Mouse (Mus musculus) stomach, embryonic 16.5 days (tissue): Measurements from ENCODE around the gene Eif1. TPM values are rescaled to one million over a fixed set of nuclear protein-coding genes. Genes with fewer than 3 reads are reported as not detected.

Experiments
- polyA plus RNA-seq: library from polyadenylated mRNA; unstranded; fragments of >200 nt; fragmentation: Nextera tagmentation; extraction: Ambion mirVana; gene quantifications from 2 replicates; pipeline ENCODE4 v1.2.1, GENCODE M21; 2015

Gene Eif1
- polyA plus RNA-seq, 1 experiment from 2014 or later: 1,638 TPM

Other genes with a start within 250 kb of the Eif1 start
- 0.24 and 0.40 TPM in 2 replicates for gene Krt32, start 231.7 kb upstream of the Eif1 start, polyA plus RNA-seq
- gene Krt35, start 223.6 kb upstream of the Eif1 start, polyA plus RNA-seq: 0.76 and 1.5 TPM in 2 replicates
- gene Krt36, start 214.3 kb upstream of the Eif1 start, polyA plus RNA-seq: 0.44 and 0.75 TPM in 2 replicates
- gene Krt13, start 198.3 kb upstream of the Eif1 start, polyA plus RNA-seq: 1,856 and 2,859 TPM in 2 replicates
- gene Krt15, start 184.0 kb upstream of the Eif1 start, polyA plus RNA-seq: 1,477 and 1,759 TPM in 2 replicates
- 1,141 and 1,514 TPM in 2 replicates for gene Krt19, start 171.2 kb upstream of the Eif1 start, polyA plus RNA-seq
- gene Krt9, start 126.6 kb upstream of the Eif1 start, polyA plus RNA-seq: not detected in 2 replicates
- gene Krt14, start 112.3 kb upstream of the Eif1 start, polyA plus RNA-seq: 46.4 and 67.1 TPM in 2 replicates
- 1.6 and 2.2 TPM in 2 replicates for gene Krt16, start 71.0 kb upstream of the Eif1 start, polyA plus RNA-seq
- 34.0 and 45.6 TPM in 2 replicates for gene Krt17, start 58.9 kb upstream of the Eif1 start, polyA plus RNA-seq
- gene Krt42, start 50.0 kb upstream of the Eif1 start, polyA plus RNA-seq: not detected in 2 replicates
- gene Gast, start 14.5 kb downstream of the Eif1 start, polyA plus RNA-seq: 10.8 and 13.3 TPM in 2 replicates
- gene Hap1, start 36.2 kb downstream of the Eif1 start, polyA plus RNA-seq: 13.2 and 13.5 TPM in 2 replicates
- 247 and 328 TPM in 2 replicates for gene Jup, start 77.9 kb downstream of the Eif1 start, polyA plus RNA-seq
- gene P3h4, start 95.0 kb downstream of the Eif1 start, polyA plus RNA-seq: 56.7 and 62.1 TPM in 2 replicates
- gene Fkbp10, start 95.8 kb downstream of the Eif1 start, polyA plus RNA-seq: 114 and 119 TPM in 2 replicates
- gene Nt5c3b, start 121.9 kb downstream of the Eif1 start, polyA plus RNA-seq: 99.1 and 109 TPM in 2 replicates
- 0.29 and 0.30 TPM in 2 replicates for gene Klhl10, start 122.0 kb downstream of the Eif1 start, polyA plus RNA-seq
- gene Klhl11, start 152.9 kb downstream of the Eif1 start, polyA plus RNA-seq: 7.4 and 7.5 TPM in 2 replicates
- gene Acly, start 208.1 kb downstream of the Eif1 start, polyA plus RNA-seq: 178 and 192 TPM in 2 replicates
- 0.40 and 0.60 TPM in 2 replicates for gene Ttc25, start 225.7 kb downstream of the Eif1 start, polyA plus RNA-seq